Comparison of ENCODE assay signal across 28 mouse cellular contexts in genomic region chr6:49603201-49603600, GRCm38 (mm10).
DNase-seq lines count a peak whose midpoint lies in the region; ATAC-seq lines count a peak whose summit lies in the region.
"Had no signal": no experiment of that assay in that cellular context is flagged by ENCODE, and none has a peak within 500 bp of the region (broad histone marks: within the 10 kb centered on the region; RNA-seq: fewer than 3 reads in every experiment).

No protein-coding gene starts in this region.

- intact Hi-C loops in heart, postnatal 14 days (cut with DNase I): no loop called here

- no peak for ATAC-seq in midbrain, embryonic 12.5 days (ENCODE audit: low FRiP score, low read depth)
- ATAC-seq in midbrain, embryonic 16.5 days: no peak
- ATAC-seq: CD4-positive, CD25-positive, alpha-beta regulatory T cell, adult 4 months; forebrain, postnatal 0 days; intestine, embryonic 16.5 days had no signal

- no peak overlapping the region for H3K4me2 ChIP-seq in midbrain, embryonic 12.5 days (replicated peaks)
- H3K4me2 ChIP-seq in midbrain, embryonic 16.5 days (ENCODE audit: low read length): no peak overlapping the region
- H3K4me2 ChIP-seq: heart, embryonic 15.5 days; neural tube, embryonic 12.5 days; stomach, embryonic 15.5 days had no signal

- H3K9me3 ChIP-seq in midbrain, embryonic 12.5 days: no peaks in the 10 kb centered on the region
- no peaks in the 10 kb centered on the region for H3K9me3 ChIP-seq in midbrain, embryonic 10.5 days (replicated peaks)
- H3K9me3 ChIP-seq in midbrain, embryonic 16.5 days (replicated peaks; ENCODE audit: control insufficient read depth, low read length, poor library complexity, severe bottlenecking): no peaks in the 10 kb centered on the region
- H3K9me3 ChIP-seq: heart, embryonic 15.5 days; neural tube, embryonic 12.5 days; stomach, embryonic 15.5 days had no signal

- H3K36me3 ChIP-seq in midbrain, embryonic 12.5 days: no peaks in the 10 kb centered on the region
- no peaks in the 10 kb centered on the region for H3K36me3 ChIP-seq in midbrain, embryonic 10.5 days
- H3K36me3 ChIP-seq in midbrain, embryonic 16.5 days (ENCODE audit: control insufficient read depth, insufficient read depth, low read length): no peaks in the 10 kb centered on the region
- H3K36me3 ChIP-seq: heart, embryonic 15.5 days; neural tube, embryonic 12.5 days; stomach, embryonic 15.5 days had no signal

- WGBS in midbrain, embryonic 12.5 days: 38% methylated on average over 1 of the region's 1 CpGs
- 70% methylated on average over 1 of the region's 1 CpGs for WGBS in midbrain, embryonic 10.5 days
- 33% methylated on average over 1 of the region's 1 CpGs for WGBS in midbrain, embryonic 16.5 days

- H3K4me3 ChIP-seq in midbrain, embryonic 12.5 days: no peak overlapping the region
- H3K4me3 ChIP-seq in midbrain, embryonic 10.5 days: no peak overlapping the region
- H3K4me3 ChIP-seq in midbrain, embryonic 16.5 days (ENCODE audit: low read depth, low read length): no peak overlapping the region
- H3K4me3 ChIP-seq: erythroblast, embryonic 14.5 days; heart, embryonic 15.5 days; neural tube, embryonic 12.5 days; stomach, embryonic 15.5 days had no signal

- H3K27ac ChIP-seq in midbrain, embryonic 12.5 days (replicated peaks): peak overlapping the region; percentile 52
- H3K27ac ChIP-seq in midbrain, embryonic 10.5 days (replicated peaks): no peak overlapping the region
- peak overlapping the region; percentile 29; the same call in 1 of the 2 replicates for H3K27ac ChIP-seq in midbrain, embryonic 16.5 days (ENCODE audit: low read length)
- H3K27ac ChIP-seq: heart, embryonic 15.5 days; kidney, postnatal 0 days; liver, embryonic 14.5 days; macrophage; neural tube, embryonic 12.5 days; stomach, embryonic 15.5 days had no signal

- H3K9ac ChIP-seq in midbrain, embryonic 12.5 days (replicated peaks): no peak overlapping the region
- no peak overlapping the region for H3K9ac ChIP-seq in midbrain, embryonic 16.5 days (ENCODE audit: low read depth, low read length)
- H3K9ac ChIP-seq: forebrain, postnatal 0 days; heart, embryonic 15.5 days; liver, embryonic 14.5 days; neural tube, embryonic 12.5 days; stomach, embryonic 15.5 days had no signal

- DNase-seq in heart, adult 11 months: peak; percentile 24
- DNase-seq in heart, postnatal 14 days: no peak
- DNase-seq in midbrain, embryonic 10.5 days (ENCODE audit: low spot score): no peak
- peak; percentile 15 for DNase-seq in retina, embryonic 14.5 days (ENCODE audit: low spot score)
- DNase-seq in layer of hippocampus, adult 11-12 months (ENCODE audit: low spot score): no peak
- DNase-seq: adrenal gland, postnatal 36 days; cerebellum, adult 2 months; cerebellum, postnatal 14 days; forebrain, postnatal 0 days; heart, postnatal 36 days; kidney, adult 8-10 months; kidney, postnatal 4 days; liver; lung, adult 2 months; lung, postnatal 10 days; right cerebral cortex, postnatal 25 days; thymus, postnatal 14 days had no signal

- no peaks in the 10 kb centered on the region for H3K27me3 ChIP-seq in midbrain, embryonic 12.5 days
- no peaks in the 10 kb centered on the region for H3K27me3 ChIP-seq in midbrain, embryonic 10.5 days (ENCODE audit: low read depth, poor library complexity, severe bottlenecking)
- H3K27me3 ChIP-seq in midbrain, embryonic 16.5 days (ENCODE audit: control insufficient read depth, insufficient read depth, low read depth, low read length): no peaks in the 10 kb centered on the region
- H3K27me3 ChIP-seq: heart, embryonic 15.5 days; neural tube, embryonic 12.5 days; stomach, embryonic 15.5 days had no signal

- peaks cover 18% of the 10 kb centered on the region for H3K4me1 ChIP-seq in midbrain, embryonic 12.5 days
- peaks cover 8% of the 10 kb centered on the region; the same call in 1 of the 2 replicates for H3K4me1 ChIP-seq in midbrain, embryonic 10.5 days
- peaks cover 11% of the 10 kb centered on the region for H3K4me1 ChIP-seq in midbrain, embryonic 16.5 days (ENCODE audit: control insufficient read depth, insufficient read depth, low read length)
- H3K4me1 ChIP-seq: heart, embryonic 15.5 days; stomach, embryonic 15.5 days had no signal

Comparison
In these comparisons a context has a peak if more than half of its experiments do, and no peak if none do; other contexts are left out.
1. DNase-seq: peak in heart, adult 11 months (single experiment) and retina, embryonic 14.5 days (single experiment); none in heart, postnatal 14 days (0 of 2), midbrain, embryonic 10.5 days (single experiment) and layer of hippocampus, adult 11-12 months (single experiment).